Mouse (Mus musculus): ENCODE data around the gene Ppp1r27. TPM values are rescaled to one million over a fixed set of nuclear protein-coding genes. Genes with fewer than 3 reads are reported as not detected.

The Ppp1r27 gene
- polyA plus RNA-seq, 1 experiment: 4.1 TPM

DNA sequence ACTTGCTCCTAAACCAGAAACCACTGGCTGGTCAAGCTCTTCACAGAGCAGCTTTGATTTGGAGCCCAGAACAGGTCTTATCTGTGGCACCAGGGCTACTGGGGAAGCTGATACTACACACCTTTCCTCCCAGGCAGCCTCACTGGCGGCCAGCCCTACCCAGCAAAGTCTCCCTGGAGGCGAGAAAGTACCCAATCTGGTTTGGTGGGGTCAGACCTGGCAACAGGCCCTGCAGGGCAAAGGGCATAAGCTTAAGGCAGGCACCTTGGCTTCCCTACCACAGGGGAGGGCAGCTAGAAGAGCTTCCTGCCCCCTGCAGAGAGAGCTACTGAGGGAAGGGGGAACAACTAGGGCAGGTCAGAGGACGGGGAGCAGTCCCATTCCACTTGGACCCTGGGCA, 50.6 kb downstream of the Ppp1r27 start:
- H3K27ac ChIP-seq (replicated peaks; ENCODE audit: low read depth, low read length): no peak overlapping the region
- no peaks in the 10 kb centered on the region; the same call in 1 of the 2 replicates for H3K4me1 ChIP-seq (ENCODE audit: control insufficient read depth, insufficient read depth, insufficient read length, low read length)
- H3K4me3 ChIP-seq (ENCODE audit: insufficient read depth, low read depth, low read length): no peak overlapping the region

Other genes starting within 250 kb of the Ppp1r27 start
- 325 and 418 TPM in 2 replicates for gene Actg1, start 202.6 kb downstream of the Ppp1r27 start, polyA plus RNA-seq (2012; ENCODE audit: insufficient read depth, insufficient read length, missing spikeins)
- gene Fscn2, start 189.6 kb downstream of the Ppp1r27 start, polyA plus RNA-seq (2012; ENCODE audit: insufficient read depth, insufficient read length, missing spikeins): not detected in 2 replicates
- gene Faap100, start 172.4 kb downstream of the Ppp1r27 start, polyA plus RNA-seq (2012; ENCODE audit: insufficient read depth, insufficient read length, missing spikeins): 6.2 and 7.3 TPM in 2 replicates
- 27.2 and 35.9 TPM in 2 replicates for gene Nploc4, start 113.4 kb downstream of the Ppp1r27 start, polyA plus RNA-seq (2012; ENCODE audit: insufficient read depth, insufficient read length, missing spikeins)
- gene Tspan10, start 108.5 kb downstream of the Ppp1r27 start, polyA plus RNA-seq (2012; ENCODE audit: insufficient read depth, insufficient read length, missing spikeins): not detected in 2 replicates
- not detected in 2 replicates for gene Pde6g, start 97.6 kb downstream of the Ppp1r27 start, polyA plus RNA-seq (2012; ENCODE audit: insufficient read depth, insufficient read length, missing spikeins)
- 58.7 and 70.2 TPM in 2 replicates for gene Oxld1, start 93.1 kb downstream of the Ppp1r27 start, polyA plus RNA-seq (2012; ENCODE audit: insufficient read depth, insufficient read length, missing spikeins)
- gene Ccdc137, start 93.0 kb downstream of the Ppp1r27 start, polyA plus RNA-seq (2012; ENCODE audit: insufficient read depth, insufficient read length, missing spikeins): 5.7 and 8.6 TPM in 2 replicates
- 11.4 and 20.4 TPM in 2 replicates for gene Arl16, start 83.5 kb downstream of the Ppp1r27 start, polyA plus RNA-seq (2012; ENCODE audit: insufficient read depth, insufficient read length, missing spikeins)
- gene Mrpl12, start 66.5 kb downstream of the Ppp1r27 start, polyA plus RNA-seq (2012; ENCODE audit: insufficient read depth, insufficient read length, missing spikeins): 278 and 304 TPM in 2 replicates
- 32.9 and 33.9 TPM in 2 replicates for gene Slc25a10, start 59.3 kb downstream of the Ppp1r27 start, polyA plus RNA-seq (2012; ENCODE audit: insufficient read depth, insufficient read length, missing spikeins)
- gene Gcgr, start 20.4 kb downstream of the Ppp1r27 start, polyA plus RNA-seq (2012; ENCODE audit: insufficient read depth, insufficient read length, missing spikeins): not detected in 2 replicates
- gene Mcrip1, start 1.4 kb downstream of the Ppp1r27 start, polyA plus RNA-seq (2012; ENCODE audit: insufficient read depth, insufficient read length, missing spikeins): 24.6 and 28.0 TPM in 2 replicates
- gene P4hb, start 22.1 kb upstream of the Ppp1r27 start, polyA plus RNA-seq (2012; ENCODE audit: insufficient read depth, insufficient read length, missing spikeins): 95.0 and 97.3 TPM in 2 replicates
- gene Arhgdia, start 30.5 kb upstream of the Ppp1r27 start, polyA plus RNA-seq (2012; ENCODE audit: insufficient read depth, insufficient read length, missing spikeins): 117 and 146 TPM in 2 replicates
- 49.2 and 58.8 TPM in 2 replicates for gene Alyref, start 47.2 kb upstream of the Ppp1r27 start, polyA plus RNA-seq (2012; ENCODE audit: insufficient read depth, insufficient read length, missing spikeins)
- gene Anapc11, start 47.3 kb upstream of the Ppp1r27 start, polyA plus RNA-seq (2012; ENCODE audit: insufficient read depth, insufficient read length, missing spikeins): 54.9 and 59.1 TPM in 2 replicates
- gene Npb, start 57.3 kb upstream of the Ppp1r27 start, polyA plus RNA-seq (2012; ENCODE audit: insufficient read depth, insufficient read length, missing spikeins): not detected in 2 replicates
- gene Pcyt2, start 66.8 kb upstream of the Ppp1r27 start, polyA plus RNA-seq (2012; ENCODE audit: insufficient read depth, insufficient read length, missing spikeins): 104 and 131 TPM in 2 replicates
- gene Sirt7, start 74.1 kb upstream of the Ppp1r27 start, polyA plus RNA-seq (2012; ENCODE audit: insufficient read depth, insufficient read length, missing spikeins): 5.8 and 10.5 TPM in 2 replicates
- 10.4 and 13.3 TPM in 2 replicates for gene Mafg, start 82.5 kb upstream of the Ppp1r27 start, polyA plus RNA-seq (2012; ENCODE audit: insufficient read depth, insufficient read length, missing spikeins)
- gene Pycr1, start 92.6 kb upstream of the Ppp1r27 start, polyA plus RNA-seq (2012; ENCODE audit: insufficient read depth, insufficient read length, missing spikeins): 1.0 and 1.3 TPM in 2 replicates
- 2.7 and 3.8 TPM in 2 replicates for gene Myadml2, start 97.0 kb upstream of the Ppp1r27 start, polyA plus RNA-seq (2012; ENCODE audit: insufficient read depth, insufficient read length, missing spikeins)
- gene Notum, start 110.0 kb upstream of the Ppp1r27 start, polyA plus RNA-seq (2012; ENCODE audit: insufficient read depth, insufficient read length, missing spikeins): not detected in 2 replicates
- gene Aspscr1, start 121.8 kb upstream of the Ppp1r27 start, polyA plus RNA-seq (2012; ENCODE audit: insufficient read depth, insufficient read length, missing spikeins): 33.3 and 33.7 TPM in 2 replicates
- 66.6 and 68.4 TPM in 2 replicates for gene Cenpx, start 162.6 kb upstream of the Ppp1r27 start, polyA plus RNA-seq (2012; ENCODE audit: insufficient read depth, insufficient read length, missing spikeins)
- gene Lrrc45, start 162.8 kb upstream of the Ppp1r27 start, polyA plus RNA-seq (2012; ENCODE audit: insufficient read depth, insufficient read length, missing spikeins): 3.0 and 6.2 TPM in 2 replicates
- 1.9 and 2.5 TPM in 2 replicates for gene Rac3, start 170.3 kb upstream of the Ppp1r27 start, polyA plus RNA-seq (2012; ENCODE audit: insufficient read depth, insufficient read length, missing spikeins)
- 9.4 and 15.5 TPM in 2 replicates for gene Dcxr, start 176.1 kb upstream of the Ppp1r27 start, polyA plus RNA-seq (2012; ENCODE audit: insufficient read depth, insufficient read length, missing spikeins)
- gene Cbr2, start 181.0 kb upstream of the Ppp1r27 start, polyA plus RNA-seq (2012; ENCODE audit: insufficient read depth, insufficient read length, missing spikeins): 20.9 and 26.0 TPM in 2 replicates
- 14.9 and 15.4 TPM in 2 replicates for gene Hmga1b, start 211.7 kb upstream of the Ppp1r27 start, polyA plus RNA-seq (2012; ENCODE audit: insufficient read depth, insufficient read length, missing spikeins)
- gene Rfng, start 233.1 kb upstream of the Ppp1r27 start, polyA plus RNA-seq (2012; ENCODE audit: insufficient read depth, insufficient read length, missing spikeins): 14.0 and 15.1 TPM in 2 replicates
- gene Gps1, start 233.1 kb upstream of the Ppp1r27 start, polyA plus RNA-seq (2012; ENCODE audit: insufficient read depth, insufficient read length, missing spikeins): 48.9 and 60.0 TPM in 2 replicates
- gene Dus1l, start 245.3 kb upstream of the Ppp1r27 start, polyA plus RNA-seq (2012; ENCODE audit: insufficient read depth, insufficient read length, missing spikeins): 20.1 and 31.0 TPM in 2 replicates